Mouse (Mus musculus) left cerebral cortex, postnatal 14 days (tissue): ENCODE data around the gene Slc6a15. TPM values are rescaled to one million over a fixed set of nuclear protein-coding genes. Genes with fewer than 3 reads are reported as not detected.

ENCODE experiments used
- DNase-seq, 2 experiments: peaks; one replicate each; pipeline ENCODE4 v3.0.0; 2021 to 2022; ENCODE audit warnings: low spot score in 2 of 2, mixed read lengths in 1 of 2
- intact Hi-C: fragments of 180-260 bp; cut with DNase I; formaldehyde crosslinking; loops from one replicate; pipeline ENCODE4 v1.15.1; 2025
- long read RNA-seq, 2 experiments: library from polyadenylated mRNA; stranded (forward); transcript quantifications; one replicate each; pipeline ENCODE4 v2.0.0; 2021
- total RNA-seq, 2 experiments: library from RNA; stranded (reverse); gene quantifications; 2 replicates each; pipeline ENCODE4 v1.2.3; 2021

The Slc6a15 gene
- total RNA-seq = 10 to 100 TPM; 59.7 to 70.7 TPM
- long read RNA-seq, experiment 1, transcript Slc6a15-202 (12 exons, 3,543 nt) = major isoform, 26 of 71 reads
- long read RNA-seq, experiment 1, partial matches to known transcripts = 5 of 71 reads
- long read RNA-seq, experiment 1, other reads (novel, unspliced or antisense) = 40 of 71 reads
- long read RNA-seq, experiment 2, transcript Slc6a15-202 (12 exons, 3,543 nt) = major isoform, 19 of 63 reads
- long read RNA-seq, experiment 2, partial matches to known transcripts = 7 of 63 reads
- long read RNA-seq, experiment 2, other reads (novel, unspliced or antisense) = 37 of 63 reads

DNA sequence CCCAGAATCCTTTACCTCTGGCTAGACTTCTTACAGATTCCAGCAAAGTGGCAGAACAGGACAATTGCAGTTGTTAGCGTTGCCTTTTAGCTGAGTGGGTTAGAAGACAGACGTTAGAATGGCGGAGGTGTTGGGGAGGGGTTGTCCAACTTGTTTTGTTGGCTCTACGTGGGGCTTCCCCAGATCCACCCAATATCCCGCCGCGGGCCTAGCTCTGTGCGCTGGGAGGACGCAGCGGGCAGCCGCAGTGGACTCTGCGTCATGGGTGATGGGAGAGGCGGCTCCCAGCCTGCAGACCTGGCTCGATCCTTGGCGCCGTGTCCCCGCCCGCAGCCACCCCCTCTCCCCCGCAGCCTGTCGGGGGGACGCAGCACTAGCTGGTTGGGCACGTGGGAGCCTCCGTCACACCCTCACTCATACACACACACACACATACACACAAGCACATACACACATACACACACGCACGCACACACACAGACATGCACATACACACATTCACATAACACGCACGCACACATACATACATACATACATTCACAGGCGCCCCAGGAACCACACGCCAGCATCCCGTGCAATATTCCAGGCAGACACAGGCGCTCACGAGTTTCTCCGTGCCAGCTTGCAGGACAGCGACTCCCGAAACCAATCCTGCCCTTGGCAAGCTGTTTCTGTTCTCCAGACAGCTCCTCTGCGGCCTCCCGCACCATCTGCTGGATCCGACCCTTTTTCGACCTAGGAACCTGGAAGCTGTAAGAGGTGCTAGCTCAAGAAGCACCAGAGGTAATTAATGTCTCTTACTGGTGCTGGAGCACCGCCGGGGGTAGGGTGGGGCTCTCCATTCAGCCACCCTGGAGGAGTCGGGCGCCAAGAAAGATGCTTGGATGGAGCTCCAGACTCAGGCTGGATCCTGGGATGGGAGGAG, at the start of gene Slc6a15:
Gene Slc6a15 (plus strand): TSS at position 413 of the 925 bp plus-strand sequence.
- peak; percentile 57 to 75 for DNase-seq
- intact Hi-C loops = no loop called here

DNA sequence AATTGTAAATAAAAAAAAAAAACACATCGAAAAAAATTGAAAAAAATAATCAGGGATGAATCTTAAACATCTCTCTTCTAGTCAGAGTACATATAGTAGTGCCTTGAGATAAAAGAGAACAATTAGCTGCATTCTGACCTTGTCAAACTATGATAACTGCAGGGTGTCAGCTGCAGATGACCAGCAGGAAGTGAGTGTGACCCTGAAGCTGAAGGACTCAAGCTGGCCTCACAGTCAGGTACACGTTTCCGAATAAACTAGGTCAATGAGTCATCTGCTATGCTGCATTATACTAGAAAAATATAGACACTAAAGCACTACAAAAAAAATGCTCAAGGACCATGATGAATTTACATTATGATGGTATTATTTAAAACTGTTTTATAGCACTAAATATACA, 45.6 kb upstream of the Slc6a15 start:
- intact Hi-C loops = no loop called here
- DNase-seq = no peak

DNA sequence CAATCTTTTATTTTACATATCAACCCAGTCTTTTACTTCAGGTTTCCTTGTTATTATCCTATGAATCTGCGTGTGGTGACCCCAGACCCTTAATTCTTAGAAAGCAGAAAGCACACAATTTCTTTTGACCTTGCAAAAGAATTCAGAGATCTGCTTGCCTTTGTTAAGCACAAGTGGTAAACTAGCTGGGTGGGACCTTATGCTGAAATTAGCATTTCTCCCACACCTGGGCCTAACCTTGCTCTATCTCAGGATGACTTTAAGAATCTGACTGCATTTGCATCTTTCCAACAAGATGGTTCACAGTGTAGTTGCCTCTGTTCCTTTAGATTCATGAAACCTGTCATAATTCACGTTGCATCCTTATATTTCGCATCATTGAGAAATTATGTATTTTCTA, 44.2 kb upstream of the Slc6a15 start:
- DNase-seq = no peak
- intact Hi-C loops = no loop called here

DNA sequence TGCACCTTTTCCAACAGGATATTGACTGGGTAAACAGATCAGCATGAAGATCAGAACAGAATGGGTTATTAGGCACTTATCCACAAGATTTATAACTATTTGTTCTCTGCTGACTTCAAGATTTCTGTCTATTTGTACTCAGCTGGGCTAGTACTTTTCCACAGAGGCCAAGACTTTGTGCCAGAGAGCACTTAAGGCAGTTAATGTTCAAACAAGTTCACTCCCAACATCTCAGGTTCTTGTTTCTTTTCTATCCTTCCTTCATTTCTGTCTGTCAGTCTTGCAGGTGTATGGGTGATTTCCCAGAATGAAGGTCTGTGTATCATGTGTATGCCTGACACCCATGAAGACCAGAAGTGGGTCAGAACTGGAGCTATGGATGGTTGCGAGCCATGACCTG, 33.3 kb upstream of the Slc6a15 start:
- intact Hi-C loops = no loop called here
- no peak for DNase-seq

DNA sequence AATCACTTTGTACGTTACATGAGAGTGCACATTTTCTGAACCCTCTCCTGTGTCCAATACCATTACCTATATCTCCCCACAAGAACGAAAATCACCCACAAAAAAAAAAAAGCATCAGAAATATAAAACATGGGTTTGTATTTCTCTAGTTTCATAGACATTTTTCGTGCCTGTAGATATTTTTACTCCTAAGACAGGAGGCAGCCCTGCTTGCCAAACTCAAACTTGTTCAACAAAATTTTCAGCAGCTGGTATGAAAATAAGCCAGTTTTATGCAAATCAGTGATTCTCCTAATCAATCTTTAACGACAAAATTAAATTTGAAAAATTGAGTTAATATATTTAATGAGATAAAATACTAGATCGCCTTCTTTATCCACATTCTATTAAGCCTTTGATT, 27.7 kb upstream of the Slc6a15 start:
- intact Hi-C loops = no loop called here
- no peak for DNase-seq

DNA sequence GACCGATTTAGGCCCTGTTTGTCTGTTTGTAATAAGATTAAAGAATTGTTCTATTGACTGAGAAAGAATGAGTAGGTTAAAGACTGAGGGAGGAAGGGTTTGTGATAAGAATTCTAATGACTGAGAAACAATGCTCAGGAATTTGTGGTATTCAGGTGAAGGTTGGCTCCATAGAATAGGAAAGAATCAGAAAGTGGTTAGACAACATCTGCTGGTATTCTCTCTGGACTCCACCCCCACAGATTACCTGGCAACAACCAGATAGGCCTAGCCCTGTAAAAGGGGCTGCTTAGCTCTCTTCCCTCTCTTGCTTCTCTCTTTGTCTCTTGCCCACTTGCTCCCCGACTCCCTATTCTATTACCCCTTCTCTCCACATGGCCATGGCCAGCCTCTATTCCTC, 20.8 kb upstream of the Slc6a15 start:
- intact Hi-C loops = no loop called here
- DNase-seq = no peak

DNA sequence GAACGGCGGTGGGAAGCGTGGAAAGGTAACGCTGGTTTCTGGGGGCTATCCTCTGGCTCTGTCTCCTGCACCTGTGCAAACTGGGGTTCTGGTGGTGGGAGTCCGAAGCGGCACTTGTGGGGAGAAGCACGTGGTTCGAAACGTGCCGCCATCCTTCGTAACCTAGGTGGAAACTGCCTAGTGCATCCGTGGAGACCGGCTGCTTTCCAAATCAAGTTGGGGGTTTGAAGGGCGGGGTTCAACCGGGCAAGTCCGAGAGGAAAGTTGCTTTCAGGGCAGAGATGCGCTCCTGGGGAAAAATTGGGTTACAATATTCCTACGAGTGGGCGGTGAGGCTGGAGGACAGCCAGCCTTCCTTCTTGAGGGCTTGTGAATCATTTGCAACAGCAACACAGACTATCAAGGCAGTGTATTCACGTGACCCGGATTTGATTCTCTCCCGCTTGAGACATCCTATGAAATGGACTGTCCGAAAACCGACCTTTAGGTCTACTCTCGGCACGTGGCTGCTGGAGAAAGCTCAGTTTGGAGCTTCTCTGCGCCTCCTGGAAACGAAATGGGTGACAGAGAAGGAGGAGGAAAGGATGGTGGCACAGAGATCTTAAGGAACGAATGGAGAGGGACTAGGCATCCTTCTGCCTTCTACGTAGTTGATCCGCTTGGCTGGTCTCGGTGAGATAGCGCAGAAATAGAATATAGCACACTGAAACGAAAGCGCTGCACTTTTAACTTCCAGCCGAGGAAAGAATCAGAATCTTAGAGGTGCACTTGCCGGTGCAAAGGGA, 905 bp downstream of the Slc6a15 start:
- intact Hi-C loops = no loop called here
- DNase-seq = peak in 1 of 2 experiments; percentile 59

DNA sequence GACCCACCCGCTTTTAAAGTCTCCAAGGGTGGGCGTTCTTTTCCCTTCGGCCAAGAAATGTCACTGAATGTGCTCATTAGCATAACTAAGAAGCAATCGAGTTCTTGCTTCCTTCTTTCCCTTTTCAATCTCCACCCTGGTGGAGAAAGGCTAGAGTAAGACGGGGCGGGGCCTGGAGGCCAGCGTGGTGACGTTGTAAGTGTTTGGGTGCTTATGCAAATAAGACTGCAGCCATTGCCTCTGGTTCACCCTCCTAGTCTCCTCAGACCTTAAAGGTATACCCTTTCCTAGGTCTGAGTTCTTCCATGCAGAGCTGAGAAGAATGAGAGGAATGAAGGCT, 1.5 kb downstream of the Slc6a15 start:
- DNase-seq = peak; percentile 64 to 82
- intact Hi-C loops = no loop called here

DNA sequence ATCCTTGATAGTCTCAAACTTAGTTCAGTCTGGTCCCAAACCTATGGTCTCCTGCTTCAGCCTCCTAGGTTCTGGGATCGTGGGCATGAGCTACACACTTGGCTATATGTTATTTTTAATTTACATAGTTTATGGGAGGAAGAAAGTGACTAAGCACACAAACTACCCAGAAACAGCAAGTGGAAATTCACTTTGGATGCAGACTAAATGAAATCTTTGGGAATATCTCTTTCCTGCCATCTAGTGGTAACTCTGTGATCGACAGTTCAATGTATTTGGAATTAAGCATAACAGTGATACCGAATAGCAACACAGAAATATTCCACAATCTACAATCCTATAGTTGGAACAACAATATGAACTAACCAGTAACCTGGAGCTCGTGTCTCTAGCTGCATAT, 34.6 kb downstream of the Slc6a15 start:
- DNase-seq = peak; percentile 73 to 75
- intact Hi-C loops = loop anchor here (1.0 kb wide), 1 partner anchor 149 kb away; no protein-coding TSS in a partner anchor

DNA sequence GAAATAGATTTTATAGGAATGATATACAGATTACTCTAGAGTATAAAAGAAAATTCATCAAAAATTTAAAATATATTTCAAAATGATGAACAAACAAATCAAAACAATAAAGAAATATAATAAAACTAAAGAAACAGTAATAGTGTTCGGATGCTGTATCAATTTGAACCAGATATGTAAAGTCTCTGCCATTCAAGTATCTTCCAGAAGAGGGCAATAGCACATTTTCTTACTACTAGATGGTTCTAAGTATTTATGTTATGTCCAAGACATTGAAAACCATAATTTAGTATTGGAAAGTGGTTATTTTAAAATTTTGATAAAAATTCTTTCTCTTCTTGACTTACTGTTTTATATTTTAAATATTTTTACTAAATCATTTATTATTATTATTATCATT, 60.1 kb downstream of the Slc6a15 start:
- intact Hi-C loops = no loop called here
- peak in 1 of 2 experiments; percentile 16 for DNase-seq

DNA sequence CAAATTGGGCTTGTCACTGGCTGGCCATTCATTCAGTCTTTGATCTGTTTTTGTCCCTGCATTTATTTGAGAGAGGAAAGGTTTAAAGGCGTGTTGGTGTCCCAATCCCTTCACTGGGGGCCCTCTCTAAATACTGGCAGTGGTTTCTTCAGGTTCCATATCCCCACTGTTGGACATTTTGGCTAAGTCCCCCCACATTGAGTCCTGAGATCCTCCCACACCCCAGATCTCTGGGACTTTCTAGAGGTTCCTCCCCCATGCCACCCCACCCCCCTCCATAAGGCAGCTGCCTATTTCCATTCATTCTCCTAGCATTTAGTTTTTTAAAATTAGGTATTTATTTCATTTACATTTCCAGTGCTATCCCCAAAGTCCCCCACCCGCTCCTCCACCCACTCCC, 75.0 kb downstream of the Slc6a15 start:
- no peak for DNase-seq
- intact Hi-C loops = no loop called here

DNA sequence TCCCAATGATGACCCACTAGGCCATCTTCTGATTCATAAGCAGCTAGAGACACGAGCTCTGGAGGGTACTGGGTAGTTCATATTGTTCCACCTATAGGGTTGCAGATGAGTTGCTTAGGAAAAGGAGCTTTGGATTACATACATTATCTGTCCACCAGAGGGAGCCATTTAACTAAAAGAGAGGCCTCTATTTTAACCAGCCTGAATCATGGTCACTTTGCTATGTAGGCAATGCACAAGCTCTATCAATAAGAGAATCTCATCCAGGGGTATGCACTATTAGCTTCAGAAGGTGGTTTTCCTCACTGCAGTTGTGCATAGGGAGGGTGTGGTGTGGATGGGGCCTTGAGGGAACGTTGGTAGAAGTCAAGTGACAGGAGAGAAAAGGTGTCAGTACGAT, 75.5 kb downstream of the Slc6a15 start:
- intact Hi-C loops = no loop called here
- peak; percentile 68 to 75 for DNase-seq

DNA sequence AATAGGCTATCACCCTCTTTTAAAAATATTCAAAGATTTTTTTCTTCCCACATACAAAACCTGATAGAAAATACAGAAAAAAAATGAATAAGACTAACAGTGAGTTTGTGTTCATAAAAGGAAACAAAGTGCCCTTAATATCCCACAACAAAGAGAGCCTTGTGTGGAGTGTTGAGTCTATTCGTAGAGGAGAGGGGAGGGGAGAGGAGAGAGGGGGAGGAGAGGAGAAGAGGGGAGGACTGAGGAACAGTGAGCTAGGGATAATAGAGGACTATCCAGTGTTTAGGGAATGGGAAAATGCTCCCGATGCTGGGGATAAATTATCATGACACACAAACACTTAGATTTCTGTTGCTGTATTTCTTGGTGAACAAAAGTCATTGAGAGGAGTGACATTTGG, 80.8 kb downstream of the Slc6a15 start:
- intact Hi-C loops = no loop called here
- DNase-seq = no peak

DNA sequence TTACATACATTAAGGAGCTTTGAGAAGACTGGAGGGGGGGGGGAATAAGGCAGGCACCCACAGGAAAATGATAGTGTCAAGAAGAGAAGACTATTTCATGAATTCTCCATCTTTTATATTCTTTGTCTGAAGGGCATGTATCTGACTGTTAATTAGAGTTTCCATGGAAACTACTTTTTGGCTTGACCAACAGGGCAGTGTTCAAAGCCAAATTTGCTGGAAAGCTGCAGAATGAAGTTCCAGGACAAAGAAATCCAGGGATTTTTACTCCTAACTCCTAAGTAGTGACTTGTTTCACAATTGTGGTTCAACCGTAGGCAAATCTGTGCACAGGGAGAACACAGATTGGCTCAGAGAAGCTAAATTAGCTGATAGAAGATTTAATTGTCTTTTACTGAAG, 90.3 kb downstream of the Slc6a15 start:
- peak in 1 of 2 experiments; percentile 4 for DNase-seq
- intact Hi-C loops = no loop called here

Other genes starting within 250 kb of the Slc6a15 start
- gene Lrriq1, start 131.5 kb upstream of the Slc6a15 start, total RNA-seq = 1 to 10 TPM; 2.8 to 3.5 TPM